Mouse (Mus musculus) midbrain, embryonic 15.5 days (tissue): ENCODE results near the gene Ndufa7. TPM values are rescaled to one million over a fixed set of nuclear protein-coding genes. Genes with fewer than 3 reads are reported as not detected.

ENCODE experiments used
- ATAC-seq: fragments of 200-750 bp; cut with Nextera tagmentation; replicated peaks from 2 replicates; pipeline ENCODE4 v1.8.0; 2017; ENCODE audit warnings: moderate TSS enrichment
- H3K27ac ChIP-seq: fragments of 300-500 bp; sonication (generic); 2 replicates; pipeline ENCODE4 v1.5.1; 2015; ENCODE audit warnings: mild to moderate bottlenecking, inconsistent platforms
- H3K27me3 ChIP-seq: fragments of 300-500 bp; sonication (generic); replicated peaks from 2 replicates; pipeline ENCODE4 v1.6.1; 2015; ENCODE audit warnings: inconsistent platforms
- H3K36me3 ChIP-seq: fragments of 300-500 bp; sonication (generic); replicated peaks from 2 replicates; pipeline ENCODE4 v1.6.1; 2015; ENCODE audit warnings: inconsistent platforms
- H3K4me1 ChIP-seq: fragments of 300-500 bp; sonication (generic); 2 replicates; pipeline ENCODE4 v1.6.1; 2015; ENCODE audit warnings: inconsistent platforms
- H3K4me2 ChIP-seq: fragments of 300-500 bp; sonication (generic); 2 replicates; pipeline ENCODE4 v1.6.1; 2015; ENCODE audit warnings: inconsistent platforms, mild to moderate bottlenecking, moderate library complexity
- H3K4me3 ChIP-seq: fragments of 300-500 bp; sonication (generic); 2 replicates; pipeline ENCODE4 v1.5.1; 2015; ENCODE audit warnings: mild to moderate bottlenecking, inconsistent platforms
- H3K9ac ChIP-seq: fragments of 300-500 bp; sonication (generic); 2 replicates; pipeline ENCODE4 v1.6.1; 2015; ENCODE audit warnings: mild to moderate bottlenecking, inconsistent platforms
- H3K9me3 ChIP-seq: fragments of 300-500 bp; sonication (generic); 2 replicates; pipeline ENCODE4 v1.6.1; 2016; ENCODE audit warnings: inconsistent platforms
- WGBS: fragments of 180-500 bp; shearing (Covaris S2); methylation state at CpG from one replicate; pipeline ENCODE4 v1.1.7; 2015; ENCODE audit warnings: mixed read lengths; 5-methylcytosine and 5-hydroxymethylcytosine counted together
- polyA plus RNA-seq: library from polyadenylated mRNA; unstranded; fragments of >200 nt; fragmentation: Nextera tagmentation; extraction: Ambion mirVana; gene quantifications from 2 replicates; pipeline ENCODE4 v1.2.1, GENCODE M21; 2015

Ndufa7 gene
- polyA plus RNA-seq, result 467 and 476 TPM in 2 replicates

DNA sequence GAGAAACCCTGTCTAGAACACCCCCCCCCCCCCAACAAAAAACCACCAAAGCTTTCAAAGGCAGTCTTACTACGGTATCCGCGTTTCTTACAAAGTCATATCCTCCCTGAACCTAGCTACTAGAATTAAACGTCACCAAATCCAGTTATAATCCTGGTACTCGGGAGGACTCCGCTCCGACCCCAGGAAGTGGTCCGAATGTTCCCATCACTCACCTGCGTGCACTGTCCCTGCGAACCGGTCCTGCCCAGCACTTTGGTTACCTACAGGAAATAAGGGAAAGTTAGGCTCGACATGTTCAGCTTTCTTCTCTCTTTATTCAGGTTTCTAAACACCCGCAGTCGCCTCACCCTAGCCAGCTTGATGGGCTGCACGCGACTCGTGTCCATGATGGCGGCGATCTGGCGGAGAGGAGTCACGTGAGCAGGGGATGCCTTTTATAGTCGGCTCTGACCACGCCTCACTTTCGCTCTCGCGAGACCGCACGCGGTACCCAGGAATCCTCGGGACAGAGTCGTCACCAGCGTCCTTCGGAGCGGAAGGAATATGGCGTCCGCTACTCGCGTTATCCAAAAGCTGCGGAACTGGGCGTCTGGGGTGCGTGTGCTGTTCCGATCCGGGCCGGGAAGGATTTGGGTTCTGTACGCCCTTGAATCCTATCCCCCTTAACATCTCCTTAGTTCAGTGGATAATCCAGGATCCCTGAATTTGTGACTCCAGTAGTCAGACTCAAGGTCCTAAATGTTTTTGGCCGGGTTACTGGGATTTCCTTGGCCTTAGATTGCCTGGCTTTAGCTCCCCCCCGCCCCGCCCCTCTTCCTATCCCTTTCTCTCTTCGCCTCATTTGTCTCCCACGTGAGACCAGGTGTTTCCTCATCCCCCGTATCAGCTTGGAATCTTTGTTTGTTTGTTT is at the start of gene Ndufa7, which contains the start of gene Rps28:
TSS of gene Ndufa7 (plus strand) at position 489 of the 913 bp plus-strand sequence.
TSS of gene Rps28 (minus strand) at position 479 of the 913 bp plus-strand sequence.
- H3K27ac ChIP-seq, result peak within 1 kb of the TSS; percentile 83
- H3K4me3 ChIP-seq, result peak within 1 kb of the TSS; percentile 91
- peaks cover 49% of the 10 kb centered on the region for H3K4me1 ChIP-seq
- ATAC-seq, result peak; percentile 94
- no peaks in the 10 kb centered on the region for H3K27me3 ChIP-seq
- peak within 1 kb of the TSS; percentile 84 for H3K4me2 ChIP-seq
- WGBS, result under 1% methylated on average over 51 of the region's 51 CpGs
- H3K36me3 ChIP-seq, result peaks cover 19% of the 10 kb centered on the region
- peak within 1 kb of the TSS; percentile 78 for H3K9ac ChIP-seq
- no peaks in the 10 kb centered on the region for H3K9me3 ChIP-seq

DNA sequence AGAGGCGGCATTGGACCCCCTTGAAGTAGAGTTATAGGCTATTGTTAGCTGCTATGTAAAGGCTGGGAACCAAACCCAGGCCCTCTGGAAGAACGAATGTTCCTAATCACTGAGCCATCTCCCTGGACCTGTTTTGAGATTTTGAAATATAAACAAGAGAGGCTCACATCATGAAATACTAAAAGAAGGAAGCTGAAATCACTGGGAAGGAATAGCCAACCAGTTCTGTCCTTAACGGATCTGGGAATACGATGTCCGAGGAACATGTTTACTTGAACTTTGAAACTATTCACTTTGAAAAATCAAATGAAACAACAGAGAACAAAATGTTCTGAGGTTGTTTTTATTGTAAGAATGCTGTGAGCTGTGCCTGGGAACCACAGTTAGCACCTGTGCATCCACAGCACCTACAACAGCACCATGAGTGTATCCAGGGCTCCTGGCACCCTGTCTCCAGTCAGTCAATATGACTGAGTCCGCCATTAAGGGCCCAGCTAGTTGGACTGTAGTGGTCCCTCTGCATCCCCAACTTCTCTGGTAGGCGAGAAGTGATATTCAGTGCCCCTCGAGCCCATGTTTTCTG is 49.7 kb upstream of the Ndufa7 start:
- no peaks in the 10 kb centered on the region for H3K27me3 ChIP-seq
- no peak overlapping the region for H3K9ac ChIP-seq
- no peak overlapping the region for H3K4me2 ChIP-seq
- H3K9me3 ChIP-seq, result no peaks in the 10 kb centered on the region
- no peak overlapping the region for H3K27ac ChIP-seq
- no peaks in the 10 kb centered on the region for H3K36me3 ChIP-seq
- ATAC-seq, result no peak
- no peaks in the 10 kb centered on the region for H3K4me1 ChIP-seq
- no peak overlapping the region for H3K4me3 ChIP-seq
- WGBS, result 90% methylated on average over 8 of the region's 8 CpGs

DNA sequence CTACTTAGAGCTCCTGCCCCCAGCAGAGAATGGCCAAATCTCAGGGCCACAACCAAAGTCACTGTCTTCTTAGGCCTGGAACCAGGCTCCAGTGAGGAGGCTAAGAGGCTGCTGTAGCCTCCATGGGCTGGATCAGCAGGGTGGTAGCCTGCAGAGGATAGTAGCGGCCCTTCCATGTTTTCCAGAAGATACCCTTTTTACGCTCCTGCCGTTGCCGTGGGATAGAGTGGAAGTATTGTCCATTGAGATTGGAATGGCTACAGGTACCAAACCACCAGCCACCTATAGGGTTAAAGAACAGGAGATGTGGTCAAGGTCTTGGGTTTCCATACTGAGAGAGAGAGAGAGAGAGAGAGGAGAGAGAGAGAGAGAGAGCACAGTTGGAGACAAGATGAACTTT is 49.1 kb upstream of the Ndufa7 start:
- ATAC-seq, result no peak
- Histone ChIP-seq H3K9ac (no peak overlapping the region), H3K9me3 (no peaks in the 10 kb centered on the region), H3K4me3 (no peak overlapping the region), H3K27me3 (no peaks in the 10 kb centered on the region), H3K36me3 (no peaks in the 10 kb centered on the region), H3K27ac (no peak overlapping the region), H3K4me1 (no peaks in the 10 kb centered on the region), H3K4me2 (no peak overlapping the region)
- WGBS, result 93% methylated on average over 4 of the region's 4 CpGs

DNA sequence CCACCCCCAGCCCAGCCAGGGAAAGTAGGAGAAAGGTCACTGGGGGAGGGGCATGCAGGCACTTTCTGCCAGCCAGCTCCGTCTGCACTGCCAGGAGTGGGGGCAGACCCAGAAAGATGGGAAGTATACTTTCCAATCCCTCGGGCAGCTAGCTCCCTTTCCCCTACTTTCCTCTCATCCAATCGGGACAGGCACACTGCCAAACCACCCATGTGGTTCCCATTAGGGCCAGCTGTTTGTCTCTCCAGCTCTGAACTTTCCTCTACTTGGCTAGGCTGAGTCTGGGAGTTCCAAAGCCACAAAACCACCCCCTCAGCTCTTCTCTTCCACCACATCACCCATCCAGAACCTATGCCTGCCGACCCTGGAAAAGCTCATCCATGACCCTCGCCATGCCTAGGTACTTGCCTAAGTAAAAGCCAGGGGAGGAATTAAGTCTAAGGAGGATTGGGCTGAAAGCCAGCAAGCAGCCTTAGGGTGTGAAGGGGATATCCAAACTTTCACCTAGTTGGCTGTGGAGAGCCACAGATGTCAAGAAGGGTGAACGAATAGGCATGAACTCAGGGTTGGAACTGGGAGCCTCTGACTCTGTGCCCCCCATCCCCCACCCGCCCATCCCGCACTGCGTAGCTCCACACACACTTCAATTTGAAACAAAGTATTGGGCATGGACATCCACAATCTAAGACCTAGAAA is 45.0 kb upstream of the Ndufa7 start:
- H3K27ac ChIP-seq, result peak overlapping the region; percentile 53; the same call in 1 of the 2 replicates

DNA sequence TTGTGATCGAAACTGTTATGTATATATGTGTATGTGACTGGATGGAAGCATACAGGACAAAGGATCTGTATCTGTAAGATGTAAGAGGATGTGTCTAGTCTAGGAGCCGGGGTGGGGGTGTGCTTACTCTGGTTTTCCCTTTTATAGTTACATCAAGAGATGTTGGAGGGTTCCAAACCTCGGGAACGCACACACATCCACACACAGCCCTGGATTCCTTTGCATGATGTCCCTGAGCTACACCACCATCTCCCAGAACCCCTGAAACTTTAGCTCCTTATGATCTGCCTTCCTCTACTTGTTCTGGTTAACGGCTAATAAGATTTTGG is 44.4 kb upstream of the Ndufa7 start:
- peaks cover 13% of the 10 kb centered on the region for H3K4me1 ChIP-seq
- no peak for ATAC-seq
- WGBS, result 91% methylated on average over 5 of the region's 5 CpGs
- 0 out of 2 replicates have a peak, but pooled peaks cover 3% of the 10 kb centered on the region for H3K27me3 ChIP-seq
- H3K4me2 ChIP-seq, result peak overlapping the region; percentile 82; the same call in 1 of the 2 replicates
- H3K36me3 ChIP-seq, result no peaks in the 10 kb centered on the region
- H3K9ac ChIP-seq, result no peak overlapping the region
- H3K27ac ChIP-seq, result no peak overlapping the region
- no peak overlapping the region for H3K4me3 ChIP-seq
- no peaks in the 10 kb centered on the region for H3K9me3 ChIP-seq

More for the DNA sequence above, 45.0 kb upstream of the Ndufa7 start:
- Histone ChIP-seq H3K4me1 (peaks cover 13% of the 10 kb centered on the region), H3K4me2 (peak overlapping the region; percentile 82; the same call in 1 of the 2 replicates), H3K4me3 (no peak overlapping the region), H3K9ac (no peak overlapping the region), H3K9me3 (no peaks in the 10 kb centered on the region), H3K36me3 (no peaks in the 10 kb centered on the region), H3K27me3 (0 out of 2 replicates have a peak, but pooled peaks cover 3% of the 10 kb centered on the region)
- ATAC-seq, result peak; percentile 65
- 56% methylated on average over 9 of the region's 9 CpGs for WGBS

DNA sequence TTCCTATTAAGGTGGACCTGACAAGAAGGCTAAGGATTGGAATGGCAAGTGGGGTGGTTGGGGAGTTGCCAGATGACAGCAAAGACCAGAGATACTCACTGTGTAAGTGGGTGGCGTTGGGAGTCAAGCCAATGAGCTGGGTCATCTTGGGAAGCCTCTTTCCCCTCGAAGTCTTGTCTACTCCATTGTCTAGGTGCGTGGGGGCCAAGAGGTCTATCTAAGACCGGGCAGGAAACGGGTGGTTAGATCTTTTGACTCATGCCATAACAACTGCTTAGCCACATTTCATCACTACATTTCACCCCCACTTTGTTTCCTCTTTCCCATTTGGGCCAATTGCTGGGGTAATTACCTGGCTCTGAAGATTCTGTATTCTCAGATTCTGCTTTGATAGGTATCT is 43.9 kb upstream of the Ndufa7 start:
- no peaks in the 10 kb centered on the region for H3K36me3 ChIP-seq
- no peak overlapping the region for H3K27ac ChIP-seq
- H3K4me1 ChIP-seq, result peaks cover 13% of the 10 kb centered on the region
- no peak for ATAC-seq
- no peak overlapping the region for H3K9ac ChIP-seq
- H3K4me2 ChIP-seq, result peak overlapping the region; percentile 82
- 85% methylated on average over 5 of the region's 5 CpGs for WGBS
- H3K4me3 ChIP-seq, result peak overlapping the region; percentile 46; the same call in 1 of the 2 replicates
- H3K27me3 ChIP-seq, result 0 out of 2 replicates have a peak, but pooled peaks cover 3% of the 10 kb centered on the region
- H3K9me3 ChIP-seq, result no peaks in the 10 kb centered on the region

DNA sequence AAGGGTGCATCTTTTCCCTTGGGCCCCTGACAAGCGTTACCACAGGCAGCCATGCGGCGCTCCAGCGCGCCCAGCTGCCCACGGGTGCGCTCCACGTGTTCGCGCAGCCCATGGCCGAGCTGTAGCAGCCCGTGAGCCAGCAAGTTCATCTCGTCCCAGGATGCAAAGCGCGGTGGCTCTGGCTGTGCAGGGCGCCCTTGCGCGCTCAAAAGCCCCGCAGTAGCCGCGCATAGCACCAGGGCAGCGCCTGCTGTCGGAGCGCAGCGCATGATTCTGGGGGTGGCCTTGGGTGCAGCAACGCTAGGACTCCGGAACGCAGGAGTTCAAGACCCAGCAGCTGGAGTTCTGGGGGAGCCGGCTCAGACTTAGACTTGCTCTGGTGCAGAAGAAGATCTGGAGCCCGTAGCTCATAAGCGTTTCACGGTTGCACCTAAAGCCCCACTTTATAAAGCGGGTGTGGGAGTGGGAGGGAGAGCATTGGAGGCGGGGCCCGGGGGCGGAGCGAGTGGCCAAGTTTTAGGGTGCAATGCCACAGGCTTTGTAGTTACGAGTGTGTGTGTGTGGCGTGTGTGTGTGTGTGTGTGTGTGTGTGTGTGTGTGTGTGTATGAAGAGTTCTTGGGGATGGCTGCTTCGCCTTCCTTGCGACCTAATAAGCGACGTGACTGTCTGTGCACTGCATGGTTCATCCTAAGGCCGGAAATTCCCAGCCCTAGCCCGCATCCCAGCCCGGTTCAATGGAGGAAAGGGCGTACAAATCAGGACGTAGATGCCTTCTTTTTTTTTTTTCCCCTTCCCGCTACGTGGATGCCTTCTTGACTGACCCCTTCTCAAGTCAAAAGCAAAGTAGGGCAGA is 43.0 kb upstream of the Ndufa7 start, which contains the start of gene Angptl4:
TSS of gene Angptl4 (minus strand) at position 707 of the 854 bp plus-strand sequence.
- Histone ChIP-seq H3K4me1 (peaks cover 13% of the 10 kb centered on the region), H3K27me3 (0 out of 2 replicates have a peak, but pooled peaks cover 3% of the 10 kb centered on the region), H3K9me3 (no peaks in the 10 kb centered on the region), H3K27ac (peak within 1 kb of the TSS; percentile 39), H3K4me2 (peak within 1 kb of the TSS; percentile 82), H3K9ac (peak within 1 kb of the TSS; percentile 40; the same call in 1 of the 2 replicates), H3K4me3 (peak within 1 kb of the TSS; percentile 46), H3K36me3 (no peaks in the 10 kb centered on the region)
- peak; percentile 81 for ATAC-seq
- WGBS, result 1% methylated on average over 50 of the region's 50 CpGs

DNA sequence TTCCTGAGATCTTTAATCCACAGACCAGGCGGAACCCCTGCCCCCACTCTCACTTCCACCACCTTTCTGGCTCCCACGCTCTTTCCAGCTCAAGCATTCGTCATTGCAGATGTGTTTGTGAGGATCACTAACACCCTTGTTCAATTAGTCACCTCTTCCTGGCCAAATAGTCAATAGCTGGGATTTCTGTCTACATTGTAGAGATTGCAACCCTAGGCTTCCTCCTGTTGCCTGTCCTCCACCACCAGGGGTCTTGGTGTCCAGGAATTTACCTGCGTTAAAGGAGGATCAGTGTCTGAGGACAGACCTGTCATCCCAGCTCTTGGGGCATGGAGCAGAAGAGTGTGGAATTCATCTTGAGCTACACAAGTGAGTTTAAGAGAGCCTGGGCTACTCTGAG is 42.3 kb upstream of the Ndufa7 start:
- Histone ChIP-seq H3K4me2 (peak overlapping the region; percentile 82), H3K4me3 (peak overlapping the region; percentile 46), H3K9me3 (no peaks in the 10 kb centered on the region), H3K27me3 (0 out of 2 replicates have a peak, but pooled peaks cover 3% of the 10 kb centered on the region), H3K4me1 (peaks cover 13% of the 10 kb centered on the region), H3K9ac (no peak overlapping the region), H3K36me3 (no peaks in the 10 kb centered on the region), H3K27ac (no peak overlapping the region; the same call in 1 of the 2 replicates)
- WGBS, result 35% methylated on average over 4 of the region's 4 CpGs
- ATAC-seq, result no peak

DNA sequence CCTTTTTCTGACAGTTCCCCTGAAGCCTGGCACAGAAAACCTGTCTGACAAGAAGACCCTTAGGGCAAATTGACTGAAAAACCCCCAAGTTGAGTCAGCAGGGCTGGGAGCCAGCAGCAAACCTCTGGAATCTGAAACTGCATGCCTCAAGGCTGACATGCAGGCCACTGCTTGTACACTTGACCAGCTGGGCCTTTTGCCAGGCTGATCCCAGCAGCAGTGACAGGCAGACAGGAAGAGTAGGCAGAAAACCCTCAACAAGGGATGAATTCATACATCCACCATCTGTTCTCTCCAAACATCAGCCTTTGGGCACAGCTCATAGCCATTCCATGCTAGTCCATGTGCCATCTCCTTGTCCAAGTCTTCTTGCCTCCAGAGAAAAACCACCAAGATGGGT is 41.0 kb upstream of the Ndufa7 start:
- Histone ChIP-seq H3K27ac (no peak overlapping the region), H3K27me3 (0 out of 2 replicates have a peak, but pooled peaks cover 3% of the 10 kb centered on the region), H3K36me3 (no peaks in the 10 kb centered on the region), H3K4me1 (peaks cover 13% of the 10 kb centered on the region), H3K4me2 (no peak overlapping the region), H3K4me3 (no peak overlapping the region), H3K9ac (no peak overlapping the region), H3K9me3 (no peaks in the 10 kb centered on the region)
- no peak for ATAC-seq

DNA sequence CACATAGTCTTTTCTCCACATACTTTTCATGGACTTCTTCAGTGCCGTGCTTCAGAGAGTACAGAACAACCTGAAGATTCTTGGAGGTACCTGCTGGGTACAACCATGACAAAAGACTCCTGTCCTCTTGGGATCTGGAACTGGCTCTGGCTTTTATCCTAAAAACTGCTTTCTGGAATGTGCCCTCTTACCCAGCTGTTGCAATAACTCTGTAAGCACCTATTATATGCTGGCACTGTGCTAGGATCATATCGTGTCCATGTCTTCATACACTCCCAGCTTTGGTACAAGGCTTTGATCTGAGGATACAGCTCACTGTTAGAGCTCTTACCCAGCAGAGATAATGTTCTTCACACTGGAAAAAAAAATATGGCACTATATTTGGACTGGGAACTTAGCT is 39.4 kb upstream of the Ndufa7 start:
- Histone ChIP-seq H3K4me1 (peaks cover 13% of the 10 kb centered on the region), H3K27ac (no peak overlapping the region), H3K9me3 (no peaks in the 10 kb centered on the region), H3K27me3 (0 out of 2 replicates have a peak, but pooled peaks cover 3% of the 10 kb centered on the region), H3K9ac (no peak overlapping the region), H3K4me2 (no peak overlapping the region), H3K4me3 (no peak overlapping the region), H3K36me3 (no peaks in the 10 kb centered on the region)
- ATAC-seq, result no peak
- WGBS, result 85% methylated on average over 2 of the region's 2 CpGs

DNA sequence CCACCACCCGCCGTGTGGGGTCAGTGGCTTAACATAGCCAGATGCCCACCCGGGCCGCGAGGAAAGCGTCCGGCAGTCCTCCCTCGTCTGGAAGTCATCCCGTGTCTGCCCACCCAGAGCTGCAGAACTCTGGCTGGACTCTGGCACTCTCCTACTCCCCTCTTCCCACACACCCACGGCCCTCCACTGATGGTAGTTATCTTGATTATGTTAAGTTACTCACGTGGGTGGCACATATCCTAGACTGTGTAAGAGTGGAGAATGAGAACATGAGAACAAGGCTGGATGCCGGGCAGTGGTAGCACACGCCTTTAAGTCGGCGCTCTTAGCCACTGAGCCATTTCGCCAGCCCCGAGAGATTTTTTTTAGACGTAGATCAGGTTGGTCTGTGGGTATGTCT is 38.0 kb upstream of the Ndufa7 start:
- Histone ChIP-seq H3K9ac (no peak overlapping the region), H3K27me3 (0 out of 2 replicates have a peak, but pooled peaks cover 3% of the 10 kb centered on the region), H3K27ac (no peak overlapping the region), H3K9me3 (no peaks in the 10 kb centered on the region), H3K4me2 (no peak overlapping the region), H3K4me1 (peaks cover 8% of the 10 kb centered on the region), H3K36me3 (no peaks in the 10 kb centered on the region), H3K4me3 (no peak overlapping the region)
- WGBS, result 85% methylated on average over 18 of the region's 18 CpGs
- no peak for ATAC-seq
